Mouse (Mus musculus) testis, adult 2 months (tissue): ENCODE measurements around the gene Akr7a5.

Experiments
- CTCF ChIP-seq: fragments of 200-500 bp; IDR thresholded peaks from 2 replicates; pipeline ENCODE4 v1.5.1; 2012; ENCODE audit warnings: low read depth, mild to moderate bottlenecking, inconsistent platforms, low read length, moderate library complexity; ENCODE audit not compliant: control insufficient read depth, insufficient read depth, insufficient replicate concordance
- POLR2A ChIP-seq: fragments of 200-500 bp; IDR thresholded peaks from 2 replicates; pipeline ENCODE4 v1.6.1; 2012; ENCODE audit warnings: low read depth, mild to moderate bottlenecking, inconsistent platforms, low read length, moderate library complexity; ENCODE audit not compliant: control insufficient read depth

DNA sequence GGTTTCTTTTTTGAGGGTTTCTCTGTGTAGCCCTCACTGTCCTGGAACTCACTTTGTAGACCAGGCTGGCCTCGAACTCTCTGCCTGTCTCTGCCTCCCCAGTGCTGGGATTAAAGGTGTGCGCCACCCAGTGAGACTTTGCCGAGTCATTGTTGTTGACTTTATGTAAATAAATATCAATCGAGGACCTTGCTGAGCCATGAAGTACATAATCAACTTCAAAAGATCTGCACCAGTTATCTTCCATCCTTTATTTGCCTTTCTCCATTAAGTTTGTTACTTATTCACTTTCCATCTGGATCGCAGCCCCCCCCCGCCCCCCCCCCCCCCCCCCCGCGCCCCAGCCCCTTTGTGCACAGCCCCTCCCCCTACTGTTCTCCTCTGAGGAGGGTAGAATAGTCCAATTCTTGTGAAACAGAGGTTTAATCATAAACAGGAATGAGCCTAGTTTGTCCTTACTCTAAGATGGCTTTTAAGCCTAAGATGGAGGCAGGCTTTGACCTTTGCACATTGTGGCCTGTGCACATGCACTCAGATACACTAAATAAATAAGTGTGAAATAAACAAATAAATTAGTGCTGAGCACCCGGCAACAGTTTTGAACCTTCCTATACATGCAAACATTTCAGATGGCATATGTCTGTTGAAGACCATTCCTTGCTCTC, 24.2 kb downstream of the Akr7a5 start:
- TF ChIP-seq CTCF (no peak), POLR2A (no peak)
